In genomic region chr11:94327693-94328643, GRCm38 (mm10) we compare ENCODE assay signal across 8 mouse cellular contexts. TPM values are rescaled to one million over a fixed set of nuclear protein-coding genes. Genes with fewer than 3 reads are reported as not detected.
DNase-seq lines count a peak whose midpoint lies in the region; ATAC-seq lines count a peak whose summit lies in the region.

TSS of gene Ankrd40 (plus strand) at chr11:94328001.

- ATAC-seq in erythroid progenitor cell, adult 5-6 weeks (replicated peaks; ENCODE audit: low FRiP score, poor library complexity, severe bottlenecking) = peak; percentile 85
- ATAC-seq in heart, embryonic 13.5 days (ENCODE audit: extremely low read depth, insufficient number of reproducible peaks, low FRiP score, low TSS enrichment) = peak; percentile 75
- peak; percentile 89 for ATAC-seq in liver, embryonic 12.5 days
- ATAC-seq in stomach, embryonic 15.5 days (ENCODE audit: insufficient read depth, low FRiP score, low read depth) = peak; percentile 87

- H3K9me3 ChIP-seq in heart, embryonic 13.5 days = no peaks in the 10 kb centered on the region
- no peaks in the 10 kb centered on the region for H3K9me3 ChIP-seq in liver, embryonic 12.5 days (replicated peaks)
- H3K9me3 ChIP-seq in stomach, embryonic 15.5 days = no peaks in the 10 kb centered on the region

- peak within 1 kb of the TSS; percentile 99 for H3K9ac ChIP-seq in heart, embryonic 13.5 days
- peak within 1 kb of the TSS; percentile 83 for H3K9ac ChIP-seq in liver, embryonic 12.5 days
- H3K9ac ChIP-seq in stomach, embryonic 15.5 days = peak within 1 kb of the TSS; percentile 84

- peak within 1 kb of the TSS; percentile 89 for H3K4me3 ChIP-seq in heart, embryonic 13.5 days
- peak within 1 kb of the TSS; percentile 72 for H3K4me3 ChIP-seq in liver, embryonic 12.5 days
- H3K4me3 ChIP-seq in stomach, embryonic 15.5 days (replicated peaks) = peak within 1 kb of the TSS; percentile 71

- peak within 1 kb of the TSS; percentile 99 for H3K27ac ChIP-seq in heart, embryonic 13.5 days (replicated peaks)
- H3K27ac ChIP-seq in liver, embryonic 12.5 days = peak within 1 kb of the TSS; percentile 90
- peak within 1 kb of the TSS; percentile 98 for H3K27ac ChIP-seq in stomach, embryonic 15.5 days

- H3K27me3 ChIP-seq in heart, embryonic 13.5 days (replicated peaks) = no peaks in the 10 kb centered on the region
- peaks cover 6% of the 10 kb centered on the region for H3K27me3 ChIP-seq in liver, embryonic 12.5 days (replicated peaks)
- no peaks in the 10 kb centered on the region for H3K27me3 ChIP-seq in stomach, embryonic 15.5 days (replicated peaks)

- peak within 1 kb of the TSS; percentile 78 for H3K4me2 ChIP-seq in heart, embryonic 13.5 days
- H3K4me2 ChIP-seq in liver, embryonic 12.5 days = peak within 1 kb of the TSS; percentile 96
- H3K4me2 ChIP-seq in stomach, embryonic 15.5 days = peak within 1 kb of the TSS; percentile 69

- WGBS in heart, embryonic 13.5 days = under 1% methylated on average over 60 of the region's 78 CpGs
- WGBS in liver, embryonic 12.5 days (ENCODE audit: insufficient replicate concordance) = 2% methylated on average over 66 of the region's 78 CpGs
- WGBS in stomach, embryonic 15.5 days = under 1% methylated on average over 66 of the region's 78 CpGs

- peaks cover 47% of the 10 kb centered on the region for H3K4me1 ChIP-seq in heart, embryonic 13.5 days
- H3K4me1 ChIP-seq in liver, embryonic 12.5 days = peaks cover 59% of the 10 kb centered on the region
- H3K4me1 ChIP-seq in stomach, embryonic 15.5 days = peaks cover 22% of the 10 kb centered on the region

- no peaks in the 10 kb centered on the region; the same call in none of the 2 replicates for H3K36me3 ChIP-seq in heart, embryonic 13.5 days
- no peaks in the 10 kb centered on the region for H3K36me3 ChIP-seq in liver, embryonic 12.5 days
- no peaks in the 10 kb centered on the region for H3K36me3 ChIP-seq in stomach, embryonic 15.5 days

- peak; percentile 89 for DNase-seq in CD4-positive helper T cell, adult 2 months (ENCODE audit: low read depth, low spot score)
- DNase-seq in brain, embryonic 18.5 days (ENCODE audit: low read depth, low spot score) = peak; percentile 88
- peak; percentile 95 for DNase-seq in kidney, postnatal 10 days
- DNase-seq in natural killer cell, adult 2 months (ENCODE audit: low spot score in 2 of 2) = peak; percentile 82 to 89

RNA-seq across cellular contexts. Expression of gene Ankrd40, which starts in this region (rescaled TPM):
- total RNA-seq in erythroid progenitor cell, adult 5-6 weeks (2015; ENCODE audit: low replicate concordance) = 12.2 and 39.6 TPM in 2 replicates
- 22.2 and 28.6 TPM in 2 replicates for total RNA-seq in erythroid progenitor cell, adult 5-6 weeks (2017; ENCODE audit: low replicate concordance)
- 14.6 and 19.5 TPM in 2 replicates for polyA plus RNA-seq in heart, embryonic 13.5 days (2015; fragmentation: Nextera tagmentation; extraction: Ambion mirVana)
- polyA plus RNA-seq in liver, embryonic 12.5 days (2016; fragmentation: Nextera tagmentation; extraction: Ambion mirVana) = 15.7 and 15.9 TPM in 2 replicates
- polyA plus RNA-seq in stomach, embryonic 15.5 days (2015; fragmentation: Nextera tagmentation; extraction: Ambion mirVana) = 24.2 and 27.3 TPM in 2 replicates

Comparison
In these comparisons a context has a peak if more than half of its experiments do, and no peak if none do; other contexts are left out.
1. Peak in every context shown above with its lines: DNase-seq, ATAC-seq, H3K4me3 ChIP-seq and H3K27ac ChIP-seq.